Mouse (Mus musculus) testis, postnatal 14 days (tissue): ENCODE measurements around the gene Rasgef1b.

Experiments
- DNase-seq: peaks from one replicate; pipeline ENCODE4 v3.0.0; 2021; ENCODE audit warnings: low spot score

The Rasgef1b gene

GRCm38 (mm10) chr5:99541999-99542765 lies 186.7 kb downstream of the Rasgef1b start:
- DNase-seq: peak; percentile 24

DNA sequence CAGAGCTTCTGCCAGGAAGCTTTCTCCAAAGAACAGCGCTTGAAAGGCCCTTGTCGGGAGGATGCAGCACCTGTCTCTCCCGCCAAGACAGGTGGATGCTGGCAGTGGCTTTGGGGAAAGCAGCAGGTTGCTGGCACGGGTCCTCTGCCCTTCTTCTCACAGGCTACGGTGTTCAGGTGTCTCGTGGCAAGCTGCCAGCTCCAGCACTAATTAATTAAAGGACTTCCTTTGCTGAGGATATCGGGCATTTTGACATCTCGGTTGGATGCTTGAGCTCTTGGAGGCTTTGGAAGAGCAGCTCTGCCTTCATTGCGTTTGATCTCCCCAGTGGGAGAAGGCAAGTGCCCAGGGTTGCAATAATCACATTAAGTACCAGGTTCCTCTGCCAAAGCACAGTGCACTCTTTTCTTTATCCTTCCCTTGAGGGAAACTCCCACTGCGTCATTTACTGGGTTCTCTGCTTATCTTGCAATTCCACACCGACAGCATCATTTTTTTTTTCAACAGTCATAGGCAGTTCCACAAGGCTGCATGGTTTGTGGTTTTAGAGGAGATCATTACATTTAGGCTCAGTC lies 187.5 kb downstream of the Rasgef1b start:
- peak; percentile 14 for DNase-seq

GRCm38 (mm10) chr5:99533416-99533815 lies 195.4 kb downstream of the Rasgef1b start:
- no peak for DNase-seq

DNA sequence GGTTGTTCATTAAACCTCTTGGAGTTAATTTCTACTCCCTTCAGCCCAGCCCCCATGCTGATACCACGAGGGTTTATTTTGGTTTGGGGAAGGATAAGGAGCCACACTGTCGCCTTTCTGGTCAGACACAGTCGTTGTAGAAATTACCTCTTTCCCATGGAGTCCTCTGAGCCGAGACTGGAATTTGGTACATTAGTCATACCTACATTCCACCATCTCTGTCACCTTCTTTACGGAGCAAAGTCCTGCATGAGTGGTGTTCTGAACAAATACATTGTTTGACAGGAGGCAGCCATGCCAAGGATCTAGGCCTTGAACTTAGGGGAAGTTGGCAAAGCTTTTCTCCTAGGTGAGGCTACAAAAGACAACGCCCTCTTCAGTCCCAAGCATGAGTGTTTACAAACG lies 202.1 kb downstream of the Rasgef1b start:
- DNase-seq: no peak

- DNase-seq: no peak
These were observed 203.2 kb downstream of the Rasgef1b start for GRCm38 (mm10) chr5:99525649-99526048.

GRCm38 (mm10) chr5:99522571-99523269 lies 206.1 kb downstream of the Rasgef1b start:
- no peak for DNase-seq

- DNase-seq: no peak
These were observed 207.5 kb downstream of the Rasgef1b start for GRCm38 (mm10) chr5:99521411-99521810.

DNA sequence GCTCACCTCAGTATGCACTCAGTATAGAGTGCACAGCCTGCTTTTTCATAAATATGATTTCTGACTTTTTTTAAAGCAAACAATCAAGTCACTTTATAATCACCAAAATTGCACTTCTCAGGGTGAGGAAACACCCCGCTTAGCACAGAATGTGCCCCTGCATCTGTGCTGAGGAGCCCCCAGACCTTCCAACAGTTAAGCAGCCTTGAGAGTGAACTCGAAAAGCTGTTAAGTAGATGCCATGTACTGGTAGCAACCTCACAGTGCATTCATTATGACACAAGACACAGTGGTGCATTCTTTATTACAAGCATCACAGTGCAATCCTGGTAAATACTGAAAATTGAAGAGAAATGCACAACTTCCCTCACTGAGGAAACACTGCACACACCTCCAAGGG lies 209.3 kb downstream of the Rasgef1b start:
- DNase-seq: no peak

GRCm38 (mm10) chr5:99519023-99519422 lies 209.8 kb downstream of the Rasgef1b start:
- DNase-seq: no peak

DNA sequence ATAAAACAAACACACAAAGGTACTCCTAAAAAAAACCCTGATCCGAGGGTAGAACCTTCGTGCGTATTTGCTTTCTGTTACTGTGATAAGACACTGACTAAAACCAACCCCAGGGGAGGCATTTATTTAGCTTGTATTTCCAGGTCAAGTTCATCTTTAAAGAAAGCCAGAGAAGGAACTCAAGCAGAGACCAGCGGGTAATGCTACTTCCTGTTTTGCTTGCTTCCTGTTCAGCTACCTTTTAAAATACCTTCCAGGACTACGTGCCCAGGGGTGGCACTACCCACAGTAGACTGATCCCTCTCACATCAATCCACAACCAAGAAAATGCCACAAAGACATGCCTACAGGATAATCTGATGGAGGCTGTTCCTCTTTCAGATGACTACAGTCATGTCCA lies 212.7 kb downstream of the Rasgef1b start:
- no peak for DNase-seq

GRCm38 (mm10) chr5:99515764-99516163 lies 213.1 kb downstream of the Rasgef1b start:
- DNase-seq: no peak

GRCm38 (mm10) chr5:99513209-99513880 lies 215.5 kb downstream of the Rasgef1b start:
- no peak for DNase-seq

DNA sequence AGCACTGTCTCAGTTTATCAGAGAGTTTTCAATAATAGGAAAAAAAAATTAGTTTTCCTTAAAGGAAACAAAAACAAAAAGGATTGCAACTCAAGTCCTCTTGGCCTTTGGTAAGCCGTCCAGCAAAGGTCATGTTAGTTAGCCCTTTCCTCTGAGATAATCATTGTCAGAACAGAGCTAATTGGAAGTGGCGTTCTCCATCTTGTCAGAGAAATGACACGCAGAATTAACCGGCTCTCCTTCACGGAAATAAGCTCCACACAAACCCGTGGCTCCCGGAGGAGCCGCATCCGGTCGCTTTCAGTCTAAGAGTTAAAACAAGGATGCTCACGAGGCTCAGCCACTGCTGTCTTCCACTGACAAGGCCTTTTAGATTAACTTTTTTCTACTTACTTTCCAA lies 217.8 kb downstream of the Rasgef1b start:
- DNase-seq: no peak

DNA sequence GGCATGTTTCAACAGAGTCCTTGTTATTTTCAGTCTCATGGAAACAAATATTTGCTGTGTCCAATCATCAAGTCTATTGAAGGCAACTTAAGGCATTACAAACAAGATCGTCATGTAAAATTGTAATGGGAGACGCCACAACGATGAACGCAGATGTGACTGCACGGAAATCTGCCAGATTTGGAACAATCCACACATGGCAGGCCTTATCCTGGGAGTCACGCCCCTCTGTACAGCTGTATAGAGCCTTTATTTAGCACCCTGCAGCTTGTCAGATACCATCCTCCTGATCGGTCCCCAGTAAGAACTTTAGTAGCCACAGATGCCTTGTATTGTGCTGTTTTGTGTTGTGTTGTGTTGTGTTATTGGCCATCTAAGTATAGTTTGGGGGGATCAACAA lies 222.8 kb downstream of the Rasgef1b start:
- DNase-seq: no peak

GRCm38 (mm10) chr5:99504349-99504830 lies 224.5 kb downstream of the Rasgef1b start:
- DNase-seq: no peak

DNA sequence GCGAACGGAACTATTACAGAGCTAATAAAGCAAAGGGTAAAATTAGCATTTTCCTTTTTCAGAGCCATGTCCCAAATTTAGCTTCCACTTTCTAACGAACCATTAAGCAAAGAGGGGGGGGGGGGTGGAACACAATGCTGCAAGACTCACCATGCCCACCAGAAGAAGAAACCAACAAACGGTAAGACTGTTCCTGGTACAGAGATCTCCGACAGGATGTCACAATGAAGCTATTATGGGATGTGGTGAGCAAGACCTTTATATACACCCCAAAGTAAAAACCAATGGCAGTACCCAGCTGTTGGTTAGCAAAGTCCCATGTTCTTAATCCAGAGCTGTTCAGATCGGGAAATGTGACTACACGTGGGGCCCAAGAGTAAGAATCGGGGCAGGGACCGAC lies 226.2 kb downstream of the Rasgef1b start:
- DNase-seq: no peak

- no peak for DNase-seq
These were observed 229.3 kb downstream of the Rasgef1b start for GRCm38 (mm10) chr5:99499404-99500089.

DNA sequence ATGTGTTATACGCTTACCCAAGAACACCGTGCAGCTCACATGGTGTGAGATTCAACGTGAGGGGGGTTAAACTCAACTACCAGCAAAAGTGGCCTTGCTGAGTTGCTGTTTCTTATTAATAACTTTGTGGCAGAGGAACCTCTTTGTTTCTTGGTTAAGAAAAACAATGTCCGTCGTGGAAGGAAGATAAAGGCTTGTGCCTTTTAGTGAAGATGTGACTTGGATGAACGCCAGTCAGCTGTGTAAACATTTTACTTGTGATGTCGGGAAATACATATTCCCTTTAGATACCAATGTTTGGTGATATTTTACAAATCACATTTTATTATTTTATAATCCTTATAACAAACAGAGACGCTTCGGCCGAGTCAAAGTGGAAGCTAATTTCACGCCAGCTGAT lies 231.0 kb downstream of the Rasgef1b start:
- no peak for DNase-seq

GRCm38 (mm10) chr5:99496931-99497782 lies 231.7 kb downstream of the Rasgef1b start:
- DNase-seq: no peak

GRCm38 (mm10) chr5:99496157-99496453 lies 232.8 kb downstream of the Rasgef1b start:
- no peak for DNase-seq
